Mouse (Mus musculus): ENCODE data around the gene Gm28308. TPM values are rescaled to one million over a fixed set of nuclear protein-coding genes. Genes with fewer than 3 reads are reported as not detected.

Gm28308 gene
- polyA plus RNA-seq, 1 experiment = 2.0 TPM

GRCm38 (mm10) chr6:52232568-52232965, 19.4 kb upstream of the Gm28308 start:
- no peak for DNase-seq (ENCODE audit: low read depth)

GRCm38 (mm10) chr6:52231885-52232567, 18.9 kb upstream of the Gm28308 start:
- DNase-seq (ENCODE audit: low read depth) = no peak

- no peak for DNase-seq (ENCODE audit: low read depth)
These were observed 17.5 kb upstream of the Gm28308 start, which contains the start of gene Hoxa9 for GRCm38 (mm10) chr6:52230516-52231165. Gene Hoxa9, minus strand, starts transcription at chr6:52231089.

- no peak for DNase-seq (ENCODE audit: low read depth)
These were observed 16.6 kb upstream of the Gm28308 start for GRCm38 (mm10) chr6:52229558-52230416.

- no peak for DNase-seq (ENCODE audit: low read depth)
These were observed 15.6 kb upstream of the Gm28308 start for GRCm38 (mm10) chr6:52228475-52229465.

DNA sequence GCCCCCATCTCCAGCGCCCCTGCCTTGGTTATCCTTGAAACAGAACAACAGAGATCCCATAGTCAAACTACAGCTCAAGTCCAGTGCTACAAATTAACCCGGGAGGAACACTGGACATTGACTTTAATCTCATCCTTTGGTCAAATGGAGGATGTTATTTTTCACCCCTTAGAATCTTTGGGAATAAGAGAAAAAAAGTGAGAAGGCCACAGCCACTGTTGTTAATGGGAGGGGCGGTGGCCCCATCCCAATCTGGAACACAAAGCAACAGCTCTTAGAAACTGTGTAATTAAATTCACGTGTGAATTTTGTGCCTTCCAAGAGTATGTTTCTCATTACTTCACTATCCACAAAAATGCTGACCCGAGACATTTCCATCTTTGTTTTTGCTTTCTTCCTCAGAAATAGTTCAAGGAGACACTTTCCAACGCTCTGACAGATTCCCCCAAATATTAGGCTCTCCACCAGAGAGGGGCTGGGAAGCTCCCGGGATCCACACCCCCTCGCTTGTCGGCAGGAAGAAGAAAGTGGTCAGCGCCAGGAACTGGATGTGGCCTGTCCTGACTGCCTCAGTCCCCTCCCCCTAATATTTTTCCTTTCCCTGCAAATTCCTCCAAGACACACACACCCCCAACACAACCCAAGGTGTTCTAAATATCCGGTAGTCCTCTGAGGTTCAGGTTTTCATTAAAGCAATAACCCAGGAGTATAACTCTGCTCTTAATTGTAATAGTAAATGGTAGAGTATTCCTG, 14.5 kb upstream of the Gm28308 start:
- DNase-seq (ENCODE audit: low read depth) = no peak

GRCm38 (mm10) chr6:52226569-52227257, 13.6 kb upstream of the Gm28308 start:
- DNase-seq (ENCODE audit: low read depth) = no peak

- no peak for DNase-seq (ENCODE audit: low read depth)
These were observed 12.8 kb upstream of the Gm28308 start for GRCm38 (mm10) chr6:52225612-52226568.

- no peak for DNase-seq (ENCODE audit: low read depth)
These were observed 11.9 kb upstream of the Gm28308 start for GRCm38 (mm10) chr6:52224895-52225611.

GRCm38 (mm10) chr6:52223939-52224760, 11.0 kb upstream of the Gm28308 start:
- no peak for DNase-seq (ENCODE audit: low read depth)

DNA sequence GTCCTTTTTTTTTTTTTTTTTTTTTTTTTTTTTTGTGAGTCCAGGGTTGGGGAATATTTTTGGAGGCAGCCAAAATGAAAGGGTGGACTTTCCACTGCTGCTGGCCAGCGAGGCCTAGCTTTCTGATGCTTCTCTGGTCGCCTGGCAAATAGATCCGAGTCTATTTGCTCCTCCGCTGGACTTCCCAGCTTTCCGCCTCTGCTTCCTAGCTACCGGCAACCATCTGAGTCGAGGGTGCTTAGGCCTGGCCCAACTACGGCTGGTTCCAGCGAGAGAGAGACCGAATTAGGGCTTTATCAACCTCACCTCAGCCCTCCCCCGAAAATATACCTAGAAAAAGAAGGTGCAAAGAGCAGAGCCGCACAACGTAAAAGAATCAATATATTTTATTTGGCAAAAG, 9.6 kb upstream of the Gm28308 start:
- no peak for DNase-seq (ENCODE audit: low read depth)

GRCm38 (mm10) chr6:52221993-52222685, 9.0 kb upstream of the Gm28308 start:
- DNase-seq (ENCODE audit: low read depth) = no peak

GRCm38 (mm10) chr6:52221337-52221992, 8.3 kb upstream of the Gm28308 start, which contains the start of gene Hoxa7:
Gene Hoxa7, minus strand, starts transcription at chr6:52221854.
- DNase-seq (ENCODE audit: low read depth) = no peak

GRCm38 (mm10) chr6:52220865-52221310, 7.7 kb upstream of the Gm28308 start:
- no peak for DNase-seq (ENCODE audit: low read depth)

- no peak for DNase-seq (ENCODE audit: low read depth)
These were observed 7.1 kb upstream of the Gm28308 start for GRCm38 (mm10) chr6:52220003-52220864.
